Mouse (Mus musculus): ENCODE measurements at regions not wholly inside any gene's neighbourhood (a gene's known extent, or its start where the extent isn't known, plus 50 kb on each side); places are given as distances from the start of the nearest gene placed in this dataset.
"Not testable (repeated sequence)": the region's sequence is repeated elsewhere in the genome, so short reads cannot be mapped to it uniquely, and the experiment has no call there.

DNA sequence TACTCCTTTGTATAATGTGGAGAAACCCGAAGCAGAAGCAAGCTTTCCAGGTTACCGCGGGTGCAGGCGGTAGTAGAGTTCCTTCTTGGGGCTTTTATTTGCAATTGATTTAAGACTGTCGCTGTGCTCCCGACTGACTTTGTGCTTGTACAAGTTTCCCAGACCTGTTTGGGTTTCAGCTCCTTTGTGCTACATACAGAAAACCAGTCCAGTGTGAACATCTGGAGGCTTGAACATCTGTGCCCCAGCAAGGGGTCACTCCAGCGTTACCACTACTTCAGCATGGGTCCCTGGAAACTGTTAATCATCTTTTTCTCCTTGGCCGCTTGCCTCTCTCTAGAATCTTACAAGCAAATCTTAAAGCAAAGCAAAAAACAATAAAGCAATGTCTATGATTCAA, 90.2 kb upstream of the Lnx1 start:
- Histone ChIP-seq H3K4me3 (no peak overlapping the region), H3K4me2 (replicated peaks) (peak overlapping the region; percentile 28), H3K4me1 (peaks cover 16% of the 10 kb centered on the region), H3K36me3 (no peaks in the 10 kb centered on the region), H3K9ac (no peak overlapping the region), H3K9me3 (no peaks in the 10 kb centered on the region), H3K27me3 (no peaks in the 10 kb centered on the region), H3K27ac (peak overlapping the region; percentile 88)
- 17% methylated on average over 8 of the region's 8 CpGs for WGBS
- ATAC-seq (ENCODE audit: insufficient number of reproducible peaks, insufficient read depth, low FRiP score, low TSS enrichment) = no peak

DNA sequence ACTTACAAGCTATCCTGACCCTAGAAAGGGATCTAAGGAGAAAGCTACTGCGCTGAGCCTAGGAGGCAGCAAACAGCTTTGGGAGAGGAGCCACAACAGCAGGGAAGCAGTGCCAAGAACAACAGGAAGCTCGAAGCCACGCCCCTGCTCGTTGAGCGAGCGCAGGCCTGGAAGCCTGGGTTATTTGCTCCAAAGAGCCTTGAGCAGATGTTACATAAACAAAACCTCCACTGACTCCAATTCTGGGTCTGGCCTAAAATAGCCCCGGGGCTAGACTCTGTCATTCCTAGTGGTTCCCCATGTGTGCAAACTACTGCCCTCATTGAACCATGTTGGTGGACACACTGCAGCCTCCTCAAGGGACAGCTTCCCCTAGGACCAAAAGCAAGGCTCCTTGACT, 89.6 kb upstream of the Lnx1 start:
- peak; percentile 61; the same call in 1 of the 2 replicates for ATAC-seq (ENCODE audit: insufficient number of reproducible peaks, insufficient read depth, low FRiP score, low TSS enrichment)
- Histone ChIP-seq H3K36me3 (no peaks in the 10 kb centered on the region), H3K4me1 (peaks cover 16% of the 10 kb centered on the region), H3K4me3 (no peak overlapping the region), H3K4me2 (replicated peaks) (peak overlapping the region; percentile 28), H3K9me3 (no peaks in the 10 kb centered on the region), H3K9ac (no peak overlapping the region), H3K27me3 (no peaks in the 10 kb centered on the region), H3K27ac (peak overlapping the region; percentile 88)
- under 1% methylated on average over 7 of the region's 7 CpGs for WGBS

- not testable (repeated sequence) for ATAC-seq (ENCODE audit: insufficient number of reproducible peaks, insufficient read depth, low FRiP score, low TSS enrichment); H3K9me3 ChIP-seq; H3K9ac ChIP-seq; H3K4me3 ChIP-seq; H3K4me2 ChIP-seq (replicated peaks); H3K27me3 ChIP-seq; H3K27ac ChIP-seq; H3K36me3 ChIP-seq
- 88% methylated on average over 4 of the region's 4 CpGs for WGBS
- H3K4me1 ChIP-seq = peaks cover 12% of the 10 kb centered on the region
Measured at GRCm38 (mm10) chr5:74790501-74790900, 87.8 kb upstream of the Lnx1 start.

- 40% methylated on average over 9 of the region's 9 CpGs for WGBS
Measured at GRCm38 (mm10) chr5:74783906-74784305, 81.2 kb upstream of the Lnx1 start.

DNA sequence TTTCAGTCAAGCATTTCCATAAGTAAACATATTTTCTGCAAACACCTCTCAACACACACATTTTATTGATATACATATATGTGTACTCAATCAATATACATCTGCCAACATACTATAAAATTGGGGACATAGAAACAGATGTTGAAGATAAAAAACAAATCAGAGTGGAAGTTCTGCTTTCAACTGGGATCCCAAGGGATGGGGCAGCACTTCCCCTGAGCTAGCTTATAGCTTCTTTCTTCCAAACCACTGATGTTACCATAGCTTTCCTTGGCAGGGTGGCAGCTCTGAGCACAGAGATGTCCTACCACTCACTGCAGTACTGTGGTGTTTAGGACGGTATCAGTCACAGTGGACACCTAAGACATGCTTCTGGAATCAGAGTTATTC, 75.4 kb upstream of the Lnx1 start:
- Histone ChIP-seq H3K4me2 (replicated peaks) (no peak overlapping the region), H3K36me3 (no peaks in the 10 kb centered on the region), H3K27ac (no peak overlapping the region), H3K27me3 (no peaks in the 10 kb centered on the region), H3K9me3 (no peaks in the 10 kb centered on the region), H3K4me1 (peaks cover 19% of the 10 kb centered on the region), H3K9ac (no peak overlapping the region), H3K4me3 (no peak overlapping the region)
- 84% methylated on average over 1 of the region's 1 CpGs for WGBS
- ATAC-seq (ENCODE audit: insufficient number of reproducible peaks, insufficient read depth, low FRiP score, low TSS enrichment) = no peak

More at GRCm38 (mm10) chr5:74783906-74784305, 81.2 kb upstream of the Lnx1 start:
- Histone ChIP-seq H3K36me3 (no peaks in the 10 kb centered on the region), H3K9ac (no peak overlapping the region), H3K27ac (no peak overlapping the region), H3K4me1 (peaks cover 17% of the 10 kb centered on the region; the same call in 1 of the 2 replicates), H3K27me3 (no peaks in the 10 kb centered on the region), H3K9me3 (no peaks in the 10 kb centered on the region), H3K4me2 (replicated peaks) (no peak overlapping the region), H3K4me3 (no peak overlapping the region)
- ATAC-seq (ENCODE audit: insufficient number of reproducible peaks, insufficient read depth, low FRiP score, low TSS enrichment) = no peak

DNA sequence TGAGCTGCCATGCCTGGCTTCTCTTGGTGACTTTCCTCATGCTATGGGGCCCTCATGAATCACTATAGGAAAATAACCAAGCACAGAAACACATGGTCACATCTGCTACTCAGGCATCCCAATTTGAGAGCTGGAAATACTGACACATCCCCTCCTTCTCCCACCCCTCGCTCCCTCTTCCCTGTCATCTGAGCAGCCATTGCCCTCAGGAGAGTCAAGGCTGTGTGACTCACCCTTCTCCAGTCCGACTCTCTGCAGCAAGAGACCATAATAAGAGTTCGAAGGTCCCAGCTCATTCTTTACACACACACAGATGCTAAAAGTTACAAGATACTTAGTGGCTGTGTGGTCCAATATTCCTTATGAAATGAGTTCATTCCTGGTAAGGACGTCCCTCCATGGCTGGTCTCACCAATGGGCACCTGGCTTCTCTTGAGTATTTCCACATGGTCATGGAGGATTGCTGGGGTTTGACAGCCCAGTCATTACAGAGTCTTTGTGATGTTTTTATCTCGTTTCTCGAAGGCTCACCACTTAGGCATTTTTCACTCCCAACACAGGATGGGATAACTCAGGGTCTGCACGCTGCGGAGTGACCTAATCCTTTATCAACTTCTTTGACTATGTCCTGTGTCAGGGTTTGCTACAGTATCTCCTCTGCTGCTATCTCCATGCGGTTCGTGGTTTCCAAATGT, 74.8 kb upstream of the Lnx1 start:
- Histone ChIP-seq H3K27ac (no peak overlapping the region), H3K4me1 (peaks cover 18% of the 10 kb centered on the region), H3K9me3 (no peaks in the 10 kb centered on the region), H3K9ac (no peak overlapping the region), H3K4me3 (no peak overlapping the region), H3K4me2 (replicated peaks) (no peak overlapping the region), H3K27me3 (no peaks in the 10 kb centered on the region), H3K36me3 (no peaks in the 10 kb centered on the region)
- 68% methylated on average over 10 of the region's 10 CpGs for WGBS
- no peak for ATAC-seq (ENCODE audit: insufficient number of reproducible peaks, insufficient read depth, low FRiP score, low TSS enrichment)

- H3K9me3 ChIP-seq = no peaks in the 10 kb centered on the region
- ATAC-seq (ENCODE audit: insufficient number of reproducible peaks, insufficient read depth, low FRiP score, low TSS enrichment) = no peak
- H3K9ac ChIP-seq = no peak overlapping the region
- H3K4me2 ChIP-seq (replicated peaks) = no peak overlapping the region
- no peaks in the 10 kb centered on the region for H3K36me3 ChIP-seq
- H3K27me3 ChIP-seq = no peaks in the 10 kb centered on the region
- no peak overlapping the region for H3K4me3 ChIP-seq
- WGBS = 85% methylated on average over 3 of the region's 3 CpGs
- peaks cover 15% of the 10 kb centered on the region for H3K4me1 ChIP-seq
- H3K27ac ChIP-seq = no peak overlapping the region
Measured at GRCm38 (mm10) chr5:74776081-74776480, 73.4 kb upstream of the Lnx1 start.

DNA sequence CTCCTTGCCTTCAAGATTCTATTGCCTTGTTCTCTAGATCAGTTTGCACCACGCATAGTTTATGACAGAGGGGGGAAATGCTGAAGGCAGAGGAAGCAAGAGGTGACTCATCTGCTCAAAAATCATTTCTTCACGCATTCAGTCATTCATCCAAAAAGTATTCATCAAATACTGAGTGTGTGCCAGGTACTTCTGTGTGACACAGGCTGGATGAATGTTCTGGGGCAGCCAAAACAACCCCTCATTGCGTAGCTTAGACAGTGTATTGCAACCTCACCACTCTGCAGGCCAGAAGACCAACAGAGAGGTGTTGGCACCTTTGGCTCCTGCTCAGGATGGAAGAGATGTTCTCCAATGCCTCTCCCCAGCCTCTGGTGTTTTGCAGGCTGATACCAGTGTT, 72.9 kb upstream of the Lnx1 start:
- no peaks in the 10 kb centered on the region for H3K27me3 ChIP-seq
- peaks cover 15% of the 10 kb centered on the region for H3K4me1 ChIP-seq
- ATAC-seq (ENCODE audit: insufficient number of reproducible peaks, insufficient read depth, low FRiP score, low TSS enrichment) = no peak
- H3K36me3 ChIP-seq = no peaks in the 10 kb centered on the region
- H3K9ac ChIP-seq = no peak overlapping the region
- H3K4me3 ChIP-seq = no peak overlapping the region
- H3K27ac ChIP-seq = no peak overlapping the region
- H3K9me3 ChIP-seq = no peaks in the 10 kb centered on the region
- no peak overlapping the region for H3K4me2 ChIP-seq (replicated peaks)
- 86% methylated on average over 3 of the region's 3 CpGs for WGBS

DNA sequence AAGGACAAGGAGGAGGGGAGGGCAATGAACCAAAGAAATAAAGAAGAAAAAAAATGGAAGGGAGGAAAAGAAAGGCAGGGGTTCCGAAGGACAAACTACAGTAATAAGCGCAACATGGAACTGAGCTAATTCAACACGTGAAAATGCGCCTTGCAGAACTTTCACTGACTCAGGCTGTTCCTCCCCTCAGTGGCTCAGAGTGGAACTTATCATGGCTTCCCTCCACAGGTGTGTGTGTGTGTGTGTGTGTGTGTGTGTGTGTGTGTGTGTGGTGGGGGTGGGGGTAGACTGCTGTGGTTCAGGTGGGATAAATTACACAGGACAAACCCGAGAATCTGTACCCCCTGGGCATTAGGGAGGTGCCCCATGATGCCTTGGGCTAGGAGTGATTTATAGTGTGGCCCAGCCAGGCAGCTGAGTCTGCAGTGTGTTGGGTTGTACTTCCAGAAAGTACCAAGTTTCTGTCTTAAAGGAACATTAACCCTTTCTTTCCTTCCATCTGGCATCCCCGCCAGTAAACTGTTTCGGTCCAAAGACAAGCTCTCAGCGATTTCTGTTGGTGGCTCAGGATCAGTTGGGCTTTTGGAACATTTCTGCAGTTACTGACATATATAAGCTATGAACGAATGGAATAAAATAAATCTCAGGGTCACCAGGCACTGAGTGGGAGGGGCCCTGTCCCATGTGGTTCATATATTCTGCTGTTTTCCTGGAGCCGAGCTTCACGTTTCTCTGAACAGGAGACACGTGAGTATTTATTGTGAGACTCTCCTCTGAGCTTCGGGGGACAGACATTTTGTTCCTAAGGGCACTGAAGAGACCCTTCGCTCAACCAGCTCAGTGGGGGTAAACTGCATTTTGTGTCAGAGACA, 71.1 kb upstream of the Lnx1 start:
- WGBS = 61% methylated on average over 14 of the region's 14 CpGs
- Histone ChIP-seq H3K36me3 (no peaks in the 10 kb centered on the region), H3K9me3 (no peaks in the 10 kb centered on the region), H3K4me2 (replicated peaks) (no peak overlapping the region), H3K9ac (no peak overlapping the region), H3K4me1 (peaks cover 10% of the 10 kb centered on the region), H3K4me3 (no peak overlapping the region), H3K27me3 (no peaks in the 10 kb centered on the region), H3K27ac (no peak overlapping the region)
- ATAC-seq (ENCODE audit: insufficient number of reproducible peaks, insufficient read depth, low FRiP score, low TSS enrichment) = no peak

DNA sequence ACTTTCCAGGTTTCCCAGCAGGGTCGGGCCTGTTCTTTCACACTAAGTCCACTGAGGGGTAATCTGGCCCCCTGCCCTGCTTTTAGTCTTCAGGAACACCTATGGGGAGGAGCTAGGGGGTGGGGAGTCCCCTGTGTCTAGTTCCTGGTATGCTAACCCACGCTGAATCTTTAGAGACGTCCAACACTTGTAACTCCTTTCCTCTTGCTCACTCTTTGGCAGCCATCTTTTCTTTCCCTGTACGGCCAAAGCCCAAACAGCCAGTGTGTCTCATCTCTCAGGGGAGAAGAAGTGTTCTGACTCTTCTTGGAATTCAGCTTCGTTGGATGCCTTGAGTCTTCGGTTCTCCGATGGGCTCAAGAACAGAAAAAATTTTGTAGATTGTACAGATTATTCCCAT, 68.4 kb upstream of the Lnx1 start:
- no peaks in the 10 kb centered on the region for H3K9me3 ChIP-seq
- no peaks in the 10 kb centered on the region for H3K27me3 ChIP-seq
- H3K36me3 ChIP-seq = no peaks in the 10 kb centered on the region
- no peak overlapping the region for H3K4me2 ChIP-seq (replicated peaks)
- H3K4me3 ChIP-seq = no peak overlapping the region
- no peak for ATAC-seq (ENCODE audit: insufficient number of reproducible peaks, insufficient read depth, low FRiP score, low TSS enrichment)
- H3K9ac ChIP-seq = no peak overlapping the region
- WGBS = 78% methylated on average over 7 of the region's 7 CpGs
- peaks cover 10% of the 10 kb centered on the region for H3K4me1 ChIP-seq
- H3K27ac ChIP-seq = no peak overlapping the region

- WGBS = 67% methylated on average over 5 of the region's 5 CpGs
- Histone ChIP-seq H3K9ac (no peak overlapping the region), H3K4me2 (replicated peaks) (no peak overlapping the region), H3K4me1 (peaks cover 9% of the 10 kb centered on the region), H3K27me3 (no peaks in the 10 kb centered on the region), H3K4me3 (no peak overlapping the region), H3K36me3 (no peaks in the 10 kb centered on the region), H3K9me3 (no peaks in the 10 kb centered on the region), H3K27ac (no peak overlapping the region)
- ATAC-seq (ENCODE audit: insufficient number of reproducible peaks, insufficient read depth, low FRiP score, low TSS enrichment) = no peak
Measured at GRCm38 (mm10) chr5:74769023-74769422, 66.3 kb upstream of the Lnx1 start.

- no peak for ATAC-seq (ENCODE audit: insufficient number of reproducible peaks, insufficient read depth, low FRiP score, low TSS enrichment)
- Histone ChIP-seq H3K4me1 (0 out of 2 replicates have a peak, but pooled peaks cover 3% of the 10 kb centered on the region), H3K4me2 (replicated peaks) (no peak overlapping the region), H3K4me3 (no peak overlapping the region), H3K9ac (no peak overlapping the region), H3K27me3 (no peaks in the 10 kb centered on the region), H3K27ac (no peak overlapping the region), H3K9me3 (no peaks in the 10 kb centered on the region), H3K36me3 (no peaks in the 10 kb centered on the region)
- WGBS = 76% methylated on average over 8 of the region's 8 CpGs
Measured at GRCm38 (mm10) chr5:74767993-74768392, 65.3 kb upstream of the Lnx1 start.

Data from embryonic facial prominence, embryonic 12.5 days (tissue).